In the genomic region with DNA sequence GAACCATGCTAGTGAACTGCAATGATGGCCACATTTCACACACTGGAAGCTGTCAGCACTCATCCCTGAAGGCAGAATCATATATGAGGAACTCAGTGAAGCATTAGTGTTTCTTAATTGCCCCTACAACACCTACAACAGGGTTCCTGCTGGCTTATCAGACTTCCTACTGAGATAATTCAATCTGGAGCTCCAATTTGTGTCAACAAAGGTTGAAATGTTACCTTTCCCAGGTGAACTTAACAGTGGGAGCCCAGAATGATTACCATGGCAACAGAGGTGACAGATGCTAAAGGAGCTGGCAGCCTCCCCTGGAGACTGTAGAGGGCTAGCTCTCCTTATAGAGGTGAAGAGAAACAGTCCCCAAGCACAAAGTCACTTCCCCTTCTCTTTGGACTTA, we compare ENCODE assay signal across 25 mouse cellular contexts.
DNase-seq lines count a peak whose midpoint lies in the region; ATAC-seq lines count a peak whose summit lies in the region.
"Had no signal": no experiment of that assay in that cellular context is flagged by ENCODE, and none has a peak within 500 bp of the region (broad histone marks: within the 10 kb centered on the region; RNA-seq: fewer than 3 reads in every experiment).

No protein-coding gene starts in this region.

- H3K27me3 ChIP-seq in forebrain, embryonic 15.5 days: no peaks in the 10 kb centered on the region
- no peaks in the 10 kb centered on the region for H3K27me3 ChIP-seq in forebrain, embryonic 16.5 days (replicated peaks; ENCODE audit: control insufficient read depth, insufficient read depth, low read length)
- H3K27me3 ChIP-seq in midbrain, embryonic 13.5 days: no peaks in the 10 kb centered on the region
- H3K27me3 ChIP-seq in midbrain, embryonic 11.5 days (ENCODE audit: control insufficient read depth, insufficient read depth, low read length): no peaks in the 10 kb centered on the region
- H3K27me3 ChIP-seq in hindbrain, embryonic 16.5 days (replicated peaks; ENCODE audit: control insufficient read depth, insufficient read depth, low read length): no peaks in the 10 kb centered on the region
- no peaks in the 10 kb centered on the region for H3K27me3 ChIP-seq in midbrain, embryonic 16.5 days (ENCODE audit: control insufficient read depth, insufficient read depth, low read depth, low read length)
- H3K27me3 ChIP-seq: forebrain, embryonic 13.5 days had no signal

- no peak for DNase-seq in midbrain, embryonic 11.5 days (ENCODE audit: low spot score, missing footprints)
- DNase-seq in embryo, embryonic 9.5 days (ENCODE audit: extremely low spot score): no peak
- DNase-seq: adrenal gland, postnatal 25 days; B cell, adult 2 months; cerebellum, adult 8-10 months; heart, postnatal 14 days; kidney, adult 8-10 months; kidney, postnatal 10 days; layer of hippocampus, postnatal 36 days; liver; lung, adult 2 months; lung, postnatal 10 days; right cerebral cortex, adult 18-20 months; spleen, adult 18-20 months; thymus, postnatal 36 days had no signal

- no peak overlapping the region for H3K4me2 ChIP-seq in forebrain, embryonic 15.5 days (replicated peaks)
- no peak overlapping the region for H3K4me2 ChIP-seq in forebrain, embryonic 16.5 days (ENCODE audit: low read length)
- H3K4me2 ChIP-seq in midbrain, embryonic 13.5 days (replicated peaks): no peak overlapping the region
- H3K4me2 ChIP-seq in midbrain, embryonic 11.5 days: no peak overlapping the region
- no peak overlapping the region for H3K4me2 ChIP-seq in hindbrain, embryonic 16.5 days (ENCODE audit: low read length)
- no peak overlapping the region for H3K4me2 ChIP-seq in midbrain, embryonic 16.5 days (ENCODE audit: low read length)
- H3K4me2 ChIP-seq: forebrain, embryonic 13.5 days had no signal

- H3K9ac ChIP-seq in forebrain, embryonic 15.5 days (replicated peaks): no peak overlapping the region
- H3K9ac ChIP-seq in forebrain, embryonic 16.5 days (replicated peaks; ENCODE audit: low read depth, low read length): no peak overlapping the region
- H3K9ac ChIP-seq in midbrain, embryonic 13.5 days (replicated peaks): no peak overlapping the region
- H3K9ac ChIP-seq in midbrain, embryonic 11.5 days (ENCODE audit: low read length): no peak overlapping the region
- H3K9ac ChIP-seq in hindbrain, embryonic 16.5 days (ENCODE audit: low read depth, low read length): no peak overlapping the region
- H3K9ac ChIP-seq in midbrain, embryonic 16.5 days (ENCODE audit: low read depth, low read length): no peak overlapping the region
- H3K9ac ChIP-seq: forebrain, embryonic 13.5 days; liver, embryonic 14.5 days had no signal

- no peaks in the 10 kb centered on the region for H3K9me3 ChIP-seq in forebrain, embryonic 15.5 days
- no peaks in the 10 kb centered on the region for H3K9me3 ChIP-seq in forebrain, embryonic 16.5 days (ENCODE audit: control insufficient read depth, low read length)
- H3K9me3 ChIP-seq in midbrain, embryonic 13.5 days: no peaks in the 10 kb centered on the region
- H3K9me3 ChIP-seq in midbrain, embryonic 11.5 days (ENCODE audit: control insufficient read depth, low read length): no peaks in the 10 kb centered on the region
- H3K9me3 ChIP-seq in hindbrain, embryonic 16.5 days (ENCODE audit: control insufficient read depth, low read length): no peaks in the 10 kb centered on the region
- no peaks in the 10 kb centered on the region for H3K9me3 ChIP-seq in midbrain, embryonic 16.5 days (replicated peaks; ENCODE audit: control insufficient read depth, low read length, poor library complexity, severe bottlenecking)
- H3K9me3 ChIP-seq: forebrain, embryonic 13.5 days had no signal

- ATAC-seq in forebrain, embryonic 15.5 days (replicated peaks): 0 out of 2 replicates have a peak, but pooled peaks have one; percentile 19
- no peak for ATAC-seq in forebrain, embryonic 16.5 days
- ATAC-seq in midbrain, embryonic 13.5 days: peak; percentile 70
- no peak for ATAC-seq in midbrain, embryonic 11.5 days (ENCODE audit: low FRiP score)
- peak; percentile 79 for ATAC-seq in hindbrain, embryonic 16.5 days
- ATAC-seq in midbrain, embryonic 16.5 days: peak; percentile 51; the same call in 1 of the 2 replicates
- ATAC-seq: forebrain, embryonic 13.5 days; intestine, embryonic 16.5 days had no signal

- H3K4me1 ChIP-seq in forebrain, embryonic 15.5 days: no peaks in the 10 kb centered on the region
- no peaks in the 10 kb centered on the region for H3K4me1 ChIP-seq in forebrain, embryonic 16.5 days (replicated peaks; ENCODE audit: control insufficient read depth, insufficient read depth, low read length)
- H3K4me1 ChIP-seq in midbrain, embryonic 13.5 days (replicated peaks): no peaks in the 10 kb centered on the region
- no peaks in the 10 kb centered on the region for H3K4me1 ChIP-seq in midbrain, embryonic 11.5 days (ENCODE audit: control insufficient read depth, insufficient read depth, low read length)
- no peaks in the 10 kb centered on the region for H3K4me1 ChIP-seq in hindbrain, embryonic 16.5 days (ENCODE audit: control insufficient read depth, insufficient read depth, low read depth, low read length)
- no peaks in the 10 kb centered on the region for H3K4me1 ChIP-seq in midbrain, embryonic 16.5 days (ENCODE audit: control insufficient read depth, insufficient read depth, low read length)
- H3K4me1 ChIP-seq: forebrain, embryonic 13.5 days had no signal

- H3K27ac ChIP-seq in forebrain, embryonic 15.5 days (replicated peaks): no peak overlapping the region
- no peak overlapping the region for H3K27ac ChIP-seq in forebrain, embryonic 16.5 days (ENCODE audit: low read length)
- no peak overlapping the region for H3K27ac ChIP-seq in midbrain, embryonic 13.5 days
- H3K27ac ChIP-seq in midbrain, embryonic 11.5 days (ENCODE audit: low read depth, low read length): no peak overlapping the region
- no peak overlapping the region for H3K27ac ChIP-seq in hindbrain, embryonic 16.5 days (ENCODE audit: low read depth, low read length)
- no peak overlapping the region for H3K27ac ChIP-seq in midbrain, embryonic 16.5 days (ENCODE audit: low read length)
- H3K27ac ChIP-seq: forebrain, embryonic 13.5 days; liver, embryonic 14.5 days; macrophage had no signal

- no peaks in the 10 kb centered on the region for H3K36me3 ChIP-seq in forebrain, embryonic 15.5 days
- no peaks in the 10 kb centered on the region for H3K36me3 ChIP-seq in forebrain, embryonic 16.5 days (ENCODE audit: control insufficient read depth, insufficient read depth)
- no peaks in the 10 kb centered on the region for H3K36me3 ChIP-seq in midbrain, embryonic 13.5 days
- no peaks in the 10 kb centered on the region for H3K36me3 ChIP-seq in midbrain, embryonic 11.5 days (ENCODE audit: control insufficient read depth, insufficient read depth, low read length)
- H3K36me3 ChIP-seq in hindbrain, embryonic 16.5 days (ENCODE audit: control insufficient read depth, insufficient read depth, low read length): no peaks in the 10 kb centered on the region
- no peaks in the 10 kb centered on the region for H3K36me3 ChIP-seq in midbrain, embryonic 16.5 days (ENCODE audit: control insufficient read depth, insufficient read depth, low read length)

- no peak overlapping the region for H3K4me3 ChIP-seq in forebrain, embryonic 15.5 days
- no peak overlapping the region for H3K4me3 ChIP-seq in forebrain, embryonic 16.5 days (replicated peaks; ENCODE audit: low read length)
- H3K4me3 ChIP-seq in midbrain, embryonic 13.5 days (replicated peaks): no peak overlapping the region
- H3K4me3 ChIP-seq in midbrain, embryonic 11.5 days (ENCODE audit: low read depth, low read length): no peak overlapping the region
- H3K4me3 ChIP-seq in hindbrain, embryonic 16.5 days (ENCODE audit: low read length): no peak overlapping the region
- no peak overlapping the region for H3K4me3 ChIP-seq in midbrain, embryonic 16.5 days (ENCODE audit: low read depth, low read length)
- H3K4me3 ChIP-seq: erythroblast, embryonic 14.5 days; forebrain, embryonic 13.5 days had no signal

Comparison
In these comparisons a context has a peak if more than half of its experiments do, and no peak if none do; other contexts are left out.
1. ATAC-seq: peak in forebrain, embryonic 15.5 days (single experiment), midbrain, embryonic 13.5 days (single experiment), hindbrain, embryonic 16.5 days (single experiment) and midbrain, embryonic 16.5 days (single experiment); none in forebrain, embryonic 16.5 days (single experiment) and midbrain, embryonic 11.5 days (single experiment).